Comparison of ENCODE assay signal across 14 mouse cellular contexts in genomic region chr14:100111735-100112134, GRCm38 (mm10).
DNase-seq lines count a peak whose midpoint lies in the region; ATAC-seq and TF ChIP-seq lines count a peak whose summit lies in the region.
"Had no signal": no experiment of that assay in that cellular context is flagged by ENCODE, and none has a peak within 500 bp of the region (broad histone marks: within the 10 kb centered on the region; RNA-seq: fewer than 3 reads in every experiment).

No protein-coding gene starts in this region.

- TF ChIP-seq CTCF in hindbrain, postnatal 0 days (IDR thresholded peaks at IDR 0.05; ENCODE audit: low read depth): no peak
- no peak for TF ChIP-seq CTCF in stomach, postnatal 0 days (IDR thresholded peaks at IDR 0.05; ENCODE audit: low read depth)

- H3K4me1 ChIP-seq in heart, embryonic 11.5 days (ENCODE audit: control insufficient read depth, insufficient read depth, low read length): peaks cover 6% of the 10 kb centered on the region; the same call in 1 of the 2 replicates
- no peaks in the 10 kb centered on the region for H3K4me1 ChIP-seq in neural tube, embryonic 11.5 days (ENCODE audit: control insufficient read depth, insufficient read depth, low read length)
- H3K4me1 ChIP-seq in hindbrain, postnatal 0 days (ENCODE audit: insufficient read depth, low read length): no peaks in the 10 kb centered on the region
- no peaks in the 10 kb centered on the region for H3K4me1 ChIP-seq in stomach, postnatal 0 days (replicated peaks; ENCODE audit: control insufficient read depth, insufficient read depth)

- H3K27ac ChIP-seq in heart, embryonic 11.5 days (ENCODE audit: low read depth, low read length): no peak overlapping the region
- no peak overlapping the region for H3K27ac ChIP-seq in neural tube, embryonic 11.5 days (ENCODE audit: low read depth, low read length)
- H3K27ac ChIP-seq in hindbrain, postnatal 0 days: no peak overlapping the region
- H3K27ac ChIP-seq in stomach, postnatal 0 days (replicated peaks): 0 out of 2 replicates have a peak overlapping the region, but pooled peaks have one; percentile 13
- H3K27ac ChIP-seq: limb, embryonic 13.5 days had no signal

- no peaks in the 10 kb centered on the region for H3K36me3 ChIP-seq in heart, embryonic 11.5 days (ENCODE audit: control insufficient read depth, insufficient read depth, low read length)
- H3K36me3 ChIP-seq in neural tube, embryonic 11.5 days (ENCODE audit: control insufficient read depth, insufficient read depth, low read length): no peaks in the 10 kb centered on the region
- no peaks in the 10 kb centered on the region; the same call in none of the 2 replicates for H3K36me3 ChIP-seq in hindbrain, postnatal 0 days (ENCODE audit: insufficient read depth, low read length)
- no peaks in the 10 kb centered on the region for H3K36me3 ChIP-seq in stomach, postnatal 0 days (ENCODE audit: control insufficient read depth, insufficient read depth, low read length)
- H3K36me3 ChIP-seq: G1E had no signal

- intact Hi-C loops in heart, postnatal 10 days (cut with DNase I): no loop called here

- H3K9me3 ChIP-seq in heart, embryonic 11.5 days (replicated peaks; ENCODE audit: control insufficient read depth, low read length): no peaks in the 10 kb centered on the region
- H3K9me3 ChIP-seq in neural tube, embryonic 11.5 days (ENCODE audit: control insufficient read depth, low read length): no peaks in the 10 kb centered on the region
- no peaks in the 10 kb centered on the region for H3K9me3 ChIP-seq in hindbrain, postnatal 0 days (ENCODE audit: low read length)
- no peaks in the 10 kb centered on the region for H3K9me3 ChIP-seq in stomach, postnatal 0 days (ENCODE audit: control insufficient read depth, low read length)
- H3K9me3 ChIP-seq: limb, embryonic 13.5 days had no signal

- H3K4me2 ChIP-seq in heart, embryonic 11.5 days: no peak overlapping the region
- no peak overlapping the region for H3K4me2 ChIP-seq in neural tube, embryonic 11.5 days (ENCODE audit: low read depth)
- H3K4me2 ChIP-seq in hindbrain, postnatal 0 days (ENCODE audit: low read depth, low read length): no peak overlapping the region
- no peak overlapping the region for H3K4me2 ChIP-seq in stomach, postnatal 0 days (replicated peaks; ENCODE audit: low read depth)
- H3K4me2 ChIP-seq: limb, embryonic 13.5 days had no signal

- no peak for DNase-seq in heart, postnatal 10 days
- peak; percentile 52 for DNase-seq in neural tube, embryonic 11.5 days (ENCODE audit: low spot score)
- no peak for DNase-seq in neural tube, embryonic 10.5 days (ENCODE audit: extremely low spot score, low spot score)
- no peak for DNase-seq in hindbrain, postnatal 0 days (ENCODE audit: low spot score)
- no peak for DNase-seq in stomach, postnatal 0 days (ENCODE audit: low spot score)
- DNase-seq in thymus, postnatal 0 days (ENCODE audit: low spot score): no peak
- no peak for DNase-seq in urinary bladder, postnatal 10 days (ENCODE audit: low spot score)
- DNase-seq: cerebellum, postnatal 14 days; kidney, adult 2 months; thymus, postnatal 25 days had no signal

- no peak for TF ChIP-seq EP300 in stomach, postnatal 0 days (optimal IDR thresholded peaks at IDR 0.05)

- H3K4me3 ChIP-seq in heart, embryonic 11.5 days (ENCODE audit: low read depth, low read length): no peak overlapping the region
- no peak overlapping the region for H3K4me3 ChIP-seq in neural tube, embryonic 11.5 days (ENCODE audit: low read depth, low read length)
- H3K4me3 ChIP-seq in hindbrain, postnatal 0 days (ENCODE audit: low read length): no peak overlapping the region
- no peak overlapping the region for H3K4me3 ChIP-seq in stomach, postnatal 0 days (ENCODE audit: low read depth, low read length)
- H3K4me3 ChIP-seq: limb, embryonic 13.5 days had no signal

- WGBS in heart, embryonic 11.5 days (ENCODE audit: insufficient replicate concordance): 0% methylated on average over 1 of the region's 1 CpGs
- 0% methylated on average over 1 of the region's 1 CpGs for WGBS in neural tube, embryonic 11.5 days
- WGBS in hindbrain, postnatal 0 days: 13% methylated on average over 1 of the region's 1 CpGs
- WGBS in stomach, postnatal 0 days: 30% methylated on average over 1 of the region's 1 CpGs

- H3K27me3 ChIP-seq in heart, embryonic 11.5 days (ENCODE audit: control insufficient read depth, insufficient read depth, low read length): no peaks in the 10 kb centered on the region
- H3K27me3 ChIP-seq in neural tube, embryonic 11.5 days (ENCODE audit: control insufficient read depth, insufficient read depth, low read length): no peaks in the 10 kb centered on the region
- H3K27me3 ChIP-seq in hindbrain, postnatal 0 days (ENCODE audit: insufficient read depth, low read length): no peaks in the 10 kb centered on the region
- no peaks in the 10 kb centered on the region for H3K27me3 ChIP-seq in stomach, postnatal 0 days (ENCODE audit: control insufficient read depth, insufficient read depth, low read length)
- H3K27me3 ChIP-seq: limb, embryonic 13.5 days had no signal

- ATAC-seq in heart, embryonic 11.5 days (replicated peaks; ENCODE audit: insufficient number of reproducible peaks, low FRiP score, low TSS enrichment): 0 out of 2 replicates have a peak, but pooled peaks have one; percentile 52
- ATAC-seq in neural tube, embryonic 11.5 days (ENCODE audit: insufficient read depth, low FRiP score, low TSS enrichment): no peak
- ATAC-seq in hindbrain, postnatal 0 days: 0 out of 2 replicates have a peak, but pooled peaks have one; percentile 29
- peak; percentile 42; the same call in 1 of the 2 replicates for ATAC-seq in stomach, postnatal 0 days (ENCODE audit: low FRiP score, low TSS enrichment)
- ATAC-seq: activated CD4-positive, CD25-positive, alpha-beta regulatory T cell, adult 4 months had no signal

- H3K9ac ChIP-seq in heart, embryonic 11.5 days (ENCODE audit: low read depth, low read length): no peak overlapping the region
- H3K9ac ChIP-seq in neural tube, embryonic 11.5 days (ENCODE audit: low read length): no peak overlapping the region
- H3K9ac ChIP-seq in hindbrain, postnatal 0 days (replicated peaks; ENCODE audit: low read length): no peak overlapping the region
- H3K9ac ChIP-seq in stomach, postnatal 0 days (ENCODE audit: low read length): no peak overlapping the region
- H3K9ac ChIP-seq: limb, embryonic 13.5 days had no signal
